Mouse (Mus musculus) heart, postnatal 0 days (tissue): Measurements from ENCODE around the gene Nsd1. TPM values are rescaled to one million over a fixed set of nuclear protein-coding genes. Genes with fewer than 3 reads are reported as not detected.
"Not testable (repeated sequence)": the region's sequence is repeated elsewhere in the genome, so short reads cannot be mapped to it uniquely, and the experiment has no call there.

ENCODE experiments used
- ATAC-seq: fragments of 200-750 bp; cut with Nextera tagmentation; 2 replicates; pipeline ENCODE4 v1.8.0; 2017; ENCODE audit warnings: low read depth, moderate number of reproducible peaks, moderate library complexity; ENCODE audit not compliant: insufficient read depth
- DNase-seq: peaks from one replicate; pipeline ENCODE4 v3.0.0-alpha.2; 2016; ENCODE audit warnings: low spot score
- H3K27ac ChIP-seq: fragments of 300-500 bp; sonication (generic); 2 replicates; pipeline ENCODE4 v1.5.1; 2014; ENCODE audit warnings: low read depth, mild to moderate bottlenecking
- H3K27me3 ChIP-seq: fragments of 300-500 bp; sonication (generic); 2 replicates; pipeline ENCODE4 v1.6.1; 2014; ENCODE audit warnings: low read length, mixed read lengths; ENCODE audit not compliant: control insufficient read depth, insufficient read depth
- H3K36me3 ChIP-seq: fragments of 300-500 bp; sonication (generic); replicated peaks from 2 replicates; pipeline ENCODE4 v1.6.1; 2014; ENCODE audit warnings: low read length, mixed read lengths; ENCODE audit not compliant: control insufficient read depth, insufficient read depth
- H3K4me1 ChIP-seq: fragments of 300-500 bp; sonication (generic); 2 replicates; pipeline ENCODE4 v1.6.1; 2014; ENCODE audit warnings: antibody characterized with exemption; ENCODE audit not compliant: control insufficient read depth, insufficient read depth
- H3K4me2 ChIP-seq: fragments of 300-500 bp; sonication (generic); 2 replicates; pipeline ENCODE4 v1.6.1; 2014; ENCODE audit warnings: low read depth, mild to moderate bottlenecking, low read length, moderate library complexity
- H3K4me3 ChIP-seq: fragments of 300-500 bp; sonication (generic); 2 replicates; pipeline ENCODE4 v1.5.1; 2014; ENCODE audit warnings: low read depth, low read length
- H3K9ac ChIP-seq: fragments of 300-500 bp; sonication (generic); replicated peaks from 2 replicates; pipeline ENCODE4 v1.6.1; 2014; ENCODE audit warnings: low read depth, low read length, mixed read lengths
- H3K9me3 ChIP-seq: fragments of 300-500 bp; sonication (generic); replicated peaks from 2 replicates; pipeline ENCODE4 v1.6.1; 2016; ENCODE audit warnings: low read length; ENCODE audit not compliant: control insufficient read depth
- CTCF ChIP-seq: IDR thresholded peaks from 2 replicates; pipeline ENCODE4 v1.5.1; 2016; ENCODE audit warnings: antibody characterized with exemption, control low read depth, low read depth
- EP300 ChIP-seq: IDR thresholded peaks from 2 replicates; pipeline ENCODE4 v1.6.1; 2016; ENCODE audit warnings: antibody characterized with exemption, low read depth
- WGBS: fragments of 180-500 bp; shearing (Covaris S2); extraction: QIAGEN DNeasy Blood & Tissue Kit; methylation state at CpG from one replicate; pipeline ENCODE4 v1.1.7; 2014; 5-methylcytosine and 5-hydroxymethylcytosine counted together
- polyA plus RNA-seq: library from polyadenylated mRNA; unstranded; fragments of >200 nt; fragmentation: Nextera tagmentation; extraction: Ambion mirVana; gene quantifications from 2 replicates; pipeline ENCODE4 v1.2.1, GENCODE M21; 2015
- total RNA-seq: library from RNA; depleted of rRNA; stranded (reverse); fragments of >200 nt; gene quantifications from 2 replicates; pipeline ENCODE4 v1.2.3, GENCODE M21; 2014; ENCODE audit warnings: low replicate concordance

Nsd1 gene
- total and polyA plus RNA-seq, 2 experiments from 2014 or later, result 45.4 to 75.1 TPM

DNA sequence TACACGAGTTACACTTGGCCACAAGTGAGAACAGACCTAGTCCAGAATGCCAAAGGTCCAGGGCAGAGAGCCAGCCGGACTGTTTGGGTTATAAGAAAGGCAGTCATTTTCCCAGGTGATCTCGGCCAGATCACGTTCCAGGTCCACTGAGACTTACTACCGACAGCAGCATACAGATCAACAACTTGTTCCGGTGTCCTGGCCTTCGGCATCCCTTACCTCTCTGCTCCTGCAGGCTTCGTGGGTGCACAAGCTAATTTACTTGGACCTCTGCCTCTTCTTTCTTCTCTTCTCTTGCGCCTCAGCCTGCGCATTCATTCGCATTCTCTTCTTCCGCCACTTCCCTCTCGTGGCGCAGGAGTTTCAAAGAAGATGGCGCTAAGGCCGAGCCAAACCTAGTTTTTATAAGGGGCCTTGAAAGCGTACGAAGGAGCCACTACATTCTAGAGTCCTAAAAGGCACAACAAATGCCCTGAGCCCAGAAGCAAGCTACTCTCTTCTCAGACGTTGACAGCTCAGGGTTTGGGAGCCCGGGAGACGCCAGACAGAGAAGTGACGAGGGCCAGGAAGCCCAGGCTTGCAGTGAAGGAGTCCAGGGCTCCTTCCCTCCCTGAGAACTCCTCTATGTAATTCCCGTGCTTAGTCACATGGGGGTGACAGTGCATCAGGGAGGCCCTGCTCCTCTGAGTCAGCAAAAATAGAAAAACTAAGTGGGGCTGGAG, 27.2 kb upstream of the Nsd1 start:
- 4% methylated on average over 23 of the region's 23 CpGs for WGBS
- no peaks in the 10 kb centered on the region for H3K4me1 ChIP-seq
- peak overlapping the region; percentile 45 for H3K4me3 ChIP-seq
- no peaks in the 10 kb centered on the region for H3K9me3 ChIP-seq
- peak; percentile 93 for ATAC-seq
- peak overlapping the region; percentile 70 for H3K4me2 ChIP-seq
- peak overlapping the region; percentile 58 for H3K9ac ChIP-seq
- TF ChIP-seq CTCF (peak; percentile 85), EP300 (no peak)
- H3K27me3 ChIP-seq, result no peaks in the 10 kb centered on the region
- peak; percentile 88 for DNase-seq
- H3K27ac ChIP-seq, result peak overlapping the region; percentile 88
- no peaks in the 10 kb centered on the region for H3K36me3 ChIP-seq

DNA sequence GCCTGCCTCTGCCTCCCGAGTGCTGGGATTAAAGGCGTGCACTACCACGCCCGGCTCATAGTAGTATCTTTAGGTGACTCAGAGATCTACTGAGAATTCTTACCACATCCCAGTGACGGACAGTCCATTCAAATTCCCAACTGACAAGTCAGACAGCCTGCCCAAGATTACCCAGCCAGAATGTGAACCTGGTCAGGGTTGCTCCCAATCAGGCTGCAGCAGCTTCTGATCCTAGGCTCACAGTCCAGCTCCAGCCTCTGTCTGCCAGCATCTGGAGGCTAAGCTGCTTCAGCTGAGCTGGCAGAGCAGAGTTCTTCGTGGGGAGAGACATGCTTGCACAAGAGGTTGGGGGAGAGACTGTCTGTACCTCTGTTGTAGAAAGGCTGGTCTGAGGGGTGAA, 26.2 kb upstream of the Nsd1 start:
- Histone ChIP-seq H3K27me3 (no peaks in the 10 kb centered on the region), H3K36me3 (no peaks in the 10 kb centered on the region), H3K4me1 (no peaks in the 10 kb centered on the region), H3K9ac (no peak overlapping the region), H3K27ac (no peak overlapping the region), H3K4me3 (no peak overlapping the region), H3K4me2 (no peak overlapping the region), H3K9me3 (no peaks in the 10 kb centered on the region)
- ATAC-seq (no peak), DNase-seq (no peak)
- TF ChIP-seq CTCF (no peak), EP300 (no peak)
- WGBS, result 75% methylated on average over 6 of the region's 6 CpGs

DNA sequence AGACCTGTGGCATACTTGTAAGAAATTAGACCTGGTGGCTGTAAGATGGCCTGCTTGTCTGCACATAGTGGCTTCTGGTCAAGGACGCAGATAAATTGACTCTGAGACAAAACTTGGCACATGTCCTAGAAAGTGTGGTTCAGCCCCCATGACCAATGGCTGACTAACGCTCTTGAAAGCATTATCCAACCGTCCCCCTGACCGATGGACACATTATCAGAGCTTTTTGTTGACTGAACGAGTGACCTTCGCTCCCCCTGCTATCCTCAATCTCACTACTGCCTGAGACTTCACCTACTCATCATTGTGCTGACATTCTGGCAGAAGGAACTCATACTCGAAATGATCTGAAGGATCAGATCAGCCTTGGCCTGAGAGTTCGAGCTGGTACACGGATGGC, 22.5 kb upstream of the Nsd1 start:
- WGBS, result 8% methylated on average over 3 of the region's 9 CpGs
- H3K4me2 ChIP-seq, H3K36me3 ChIP-seq, DNase-seq, H3K27me3 ChIP-seq, H3K27ac ChIP-seq, H3K4me3 ChIP-seq, H3K9me3 ChIP-seq, ATAC-seq, H3K9ac ChIP-seq: not testable (repeated sequence)
- peaks cover 15% of the 10 kb centered on the region; the same call in 1 of the 2 replicates for H3K4me1 ChIP-seq

DNA sequence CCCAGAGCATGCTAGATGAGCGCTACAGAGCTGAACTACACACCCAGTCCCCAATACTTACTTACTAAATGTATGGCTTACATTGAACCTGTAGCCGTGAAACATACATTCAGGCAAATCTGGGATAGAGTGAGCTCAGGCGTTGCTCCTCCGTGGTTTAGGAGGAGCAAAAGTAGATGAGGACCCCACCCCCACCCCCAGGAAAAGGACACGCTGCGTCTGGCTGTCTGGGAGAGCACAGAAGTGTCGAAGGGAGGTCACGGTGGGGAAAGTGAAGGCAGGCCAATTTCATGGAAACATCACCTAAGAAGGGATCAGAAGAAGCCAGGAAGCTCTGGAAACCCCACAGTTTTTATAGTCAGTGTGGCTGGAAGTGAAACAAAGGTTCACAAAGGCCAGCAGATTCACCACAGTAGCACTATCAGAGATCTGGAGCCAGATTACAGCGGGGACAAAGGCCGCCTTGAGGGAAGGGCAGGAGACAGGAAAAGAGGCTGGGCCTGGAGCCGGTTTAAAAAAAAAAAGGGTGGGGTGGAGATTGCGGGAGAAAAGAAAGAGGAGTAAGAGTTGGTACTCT, 20.0 kb upstream of the Nsd1 start:
- peak overlapping the region; percentile 53 for H3K9ac ChIP-seq
- peaks cover 15% of the 10 kb centered on the region; the same call in 1 of the 2 replicates for H3K4me1 ChIP-seq
- peak overlapping the region; percentile 94 for H3K27ac ChIP-seq
- TF ChIP-seq EP300 (no peak), CTCF (no peak)
- peak overlapping the region; percentile 56 for H3K4me3 ChIP-seq
- H3K9me3 ChIP-seq, result no peaks in the 10 kb centered on the region
- peak overlapping the region; percentile 69 for H3K4me2 ChIP-seq
- H3K27me3 ChIP-seq, result no peaks in the 10 kb centered on the region
- H3K36me3 ChIP-seq, result no peaks in the 10 kb centered on the region
- peak; percentile 24 for DNase-seq
- 6% methylated on average over 12 of the region's 12 CpGs for WGBS
- ATAC-seq, result peak; percentile 20; the same call in 1 of the 2 replicates

DNA sequence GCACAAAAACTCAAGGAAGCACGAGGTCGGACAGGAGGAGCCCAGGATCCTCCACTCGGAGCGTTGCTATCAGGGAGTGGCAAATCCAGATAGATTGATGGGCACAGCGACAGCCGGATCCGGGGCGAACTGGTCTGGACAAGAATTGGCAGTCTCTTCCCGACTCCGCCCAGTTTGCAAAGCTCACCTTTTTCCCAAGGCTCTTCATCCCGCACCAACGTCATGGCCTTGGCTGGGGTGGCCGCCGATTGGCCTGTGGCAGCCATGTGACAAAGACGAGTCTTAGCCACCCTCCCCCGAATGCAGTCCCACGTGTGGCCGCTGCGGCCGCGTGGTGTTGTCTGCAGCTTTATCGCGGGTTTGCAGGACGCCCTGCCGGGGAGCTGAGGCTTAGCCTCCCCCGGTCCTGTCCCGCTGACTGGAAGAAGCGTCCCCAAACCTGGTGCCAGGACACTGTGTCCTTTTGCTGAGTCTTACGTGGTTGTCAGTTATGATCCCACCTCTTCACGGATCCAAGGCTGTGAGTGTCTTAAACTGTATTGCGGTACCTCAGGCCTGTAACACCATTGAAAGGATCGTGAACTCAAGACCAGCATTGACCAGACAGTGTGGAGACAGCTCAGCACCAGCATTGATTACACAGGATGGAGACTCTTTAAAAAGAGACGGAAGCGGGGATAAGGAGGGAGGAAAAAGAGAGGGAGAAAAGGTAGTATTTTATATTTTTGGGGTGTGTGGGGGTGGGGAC, 19.3 kb upstream of the Nsd1 start:
- H3K9ac ChIP-seq, result peak overlapping the region; percentile 53
- H3K4me1 ChIP-seq, result peaks cover 15% of the 10 kb centered on the region; the same call in 1 of the 2 replicates
- peak overlapping the region; percentile 56 for H3K4me3 ChIP-seq
- ATAC-seq (peak; percentile 99), DNase-seq (peak; percentile 97)
- H3K27ac ChIP-seq, result peak overlapping the region; percentile 94
- H3K9me3 ChIP-seq, result no peaks in the 10 kb centered on the region
- TF ChIP-seq EP300, result peak; percentile 78; the same call in 1 of the 2 replicates
- peak; percentile 69 for TF ChIP-seq CTCF
- 3% methylated on average over 34 of the region's 34 CpGs for whole genome bisulfite sequencing
- H3K36me3 ChIP-seq, result no peaks in the 10 kb centered on the region
- peak overlapping the region; percentile 69 for H3K4me2 ChIP-seq
- H3K27me3 ChIP-seq, result no peaks in the 10 kb centered on the region
